Mouse (Mus musculus) liver, embryonic 14.5 days (tissue): Measurements from ENCODE around the gene Kat5.

ENCODE experiments used
- CTCF ChIP-seq: IDR thresholded peaks from 2 replicates; pipeline ENCODE4 v1.5.1; 2016; ENCODE audit warnings: antibody characterized with exemption, low read depth, control low read depth
- EP300 ChIP-seq: IDR thresholded peaks from 2 replicates; pipeline ENCODE4 v1.6.1; 2016; ENCODE audit warnings: antibody characterized with exemption, low read depth

GRCm38 (mm10) chr19:5654720-5655298, 44.8 kb upstream of the Kat5 start:
- TF ChIP-seq CTCF (no peak), EP300 (no peak)
